Mouse (Mus musculus) E14TG2a.4 (cell line): ENCODE measurements at regions not wholly inside any gene's neighbourhood (a gene's known extent, or its start where the extent isn't known, plus 50 kb on each side); places are given as distances from the start of the nearest gene placed in this dataset.

ENCODE experiments used
- CTCF ChIP-seq: conservative IDR thresholded peaks from 2 replicates; pipeline ENCODE4 v1.5.1; 2014; ENCODE audit warnings: low read length
- NANOG ChIP-seq: IDR thresholded peaks from 2 replicates; pipeline ENCODE4 v1.6.1; 2014; ENCODE audit warnings: borderline replicate concordance, low read length, mixed read lengths
- POU5F1 ChIP-seq: IDR thresholded peaks from 2 replicates; pipeline ENCODE4 v1.6.1; 2014; ENCODE audit warnings: low read length, borderline replicate concordance

DNA sequence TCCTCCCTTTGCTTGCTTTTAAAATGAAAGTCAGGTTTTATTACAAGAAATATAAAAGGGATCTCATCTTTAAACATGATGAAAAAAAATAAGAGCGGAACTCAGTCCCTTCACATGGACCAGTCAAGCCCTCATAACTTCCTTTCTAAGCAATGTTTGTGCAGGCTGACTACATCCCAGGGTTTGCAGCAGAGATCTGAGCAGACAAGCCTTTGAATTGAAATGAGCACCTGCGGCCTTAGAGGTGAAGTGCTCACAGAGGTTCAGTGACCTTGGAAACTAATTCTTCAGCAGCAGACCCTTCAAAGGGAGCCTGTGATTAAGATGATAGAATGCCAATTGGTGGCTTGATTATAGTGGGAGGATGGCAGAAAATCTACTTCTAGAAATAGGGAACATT, 2918.3 kb downstream of the Poteg start:
- no peak for TF ChIP-seq NANOG
- TF ChIP-seq CTCF = no peak
- no peak for TF ChIP-seq POU5F1
